Mouse (Mus musculus) midbrain, embryonic 16.5 days (tissue): ENCODE results near the gene Ceacam2. TPM values are rescaled to one million over a fixed set of nuclear protein-coding genes. Genes with fewer than 3 reads are reported as not detected.
A peak's percentile ranks its signal among the peaks of the same experiment; 100 is the strongest.
"Not testable (repeated sequence)": the region's sequence is repeated elsewhere in the genome, so short reads cannot be mapped to it uniquely, and the experiment has no call there.

ENCODE experiments used
- ATAC-seq: fragments of 200-750 bp; cut with Nextera tagmentation; 2 replicates; pipeline ENCODE4 v1.8.0; 2017; ENCODE audit warnings: moderate TSS enrichment
- H3K27ac ChIP-seq: fragments of 300-500 bp; sonication (generic); 2 replicates; pipeline ENCODE4 v1.5.1; 2014; ENCODE audit warnings: mild to moderate bottlenecking, low read length, mixed read lengths
- H3K27me3 ChIP-seq: fragments of 300-500 bp; sonication (generic); 2 replicates; pipeline ENCODE4 v1.6.1; 2014; ENCODE audit warnings: low read depth, low read length, mixed read lengths; ENCODE audit not compliant: control insufficient read depth, insufficient read depth
- H3K36me3 ChIP-seq: fragments of 300-500 bp; sonication (generic); 2 replicates; pipeline ENCODE4 v1.6.1; 2014; ENCODE audit warnings: mild to moderate bottlenecking, low read length, moderate library complexity, mixed read lengths; ENCODE audit not compliant: control insufficient read depth, insufficient read depth
- H3K4me1 ChIP-seq: fragments of 300-500 bp; sonication (generic); 2 replicates; pipeline ENCODE4 v1.6.1; 2014; ENCODE audit warnings: mild to moderate bottlenecking, low read length, mixed read lengths; ENCODE audit not compliant: control insufficient read depth, insufficient read depth
- H3K4me2 ChIP-seq: fragments of 300-500 bp; sonication (generic); 2 replicates; pipeline ENCODE4 v1.6.1; 2014; ENCODE audit warnings: mild to moderate bottlenecking, low read length, mixed read lengths
- H3K4me3 ChIP-seq: fragments of 300-500 bp; sonication (generic); 2 replicates; pipeline ENCODE4 v1.5.1; 2014; ENCODE audit warnings: low read depth, mild to moderate bottlenecking, low read length, moderate library complexity, mixed read lengths
- H3K9ac ChIP-seq: fragments of 300-500 bp; sonication (generic); 2 replicates; pipeline ENCODE4 v1.6.1; 2014; ENCODE audit warnings: low read depth, low read length, mixed read lengths
- H3K9me3 ChIP-seq: fragments of 300-500 bp; sonication (generic); replicated peaks from 2 replicates; pipeline ENCODE4 v1.6.1; 2014; ENCODE audit warnings: mild to moderate bottlenecking, low read length, mixed read lengths; ENCODE audit not compliant: control insufficient read depth, poor library complexity, severe bottlenecking
- WGBS: fragments of 180-500 bp; shearing (Covaris S2); extraction: QIAGEN DNeasy Blood & Tissue Kit; methylation state at CpG from one replicate; pipeline ENCODE4 v1.1.7; 2014; 5-methylcytosine and 5-hydroxymethylcytosine counted together
- polyA plus RNA-seq: library from polyadenylated mRNA; unstranded; fragments of >200 nt; fragmentation: Nextera tagmentation; extraction: Ambion mirVana; gene quantifications from 2 replicates; pipeline ENCODE4 v1.2.1, GENCODE M21; 2015

Ceacam2 gene
- polyA plus RNA-seq, 1 experiment from 2014 or later: not detected

- H3K9ac ChIP-seq, H3K27me3 ChIP-seq, H3K36me3 ChIP-seq, H3K9me3 ChIP-seq, H3K4me2 ChIP-seq, H3K4me3 ChIP-seq, ATAC-seq, H3K4me1 ChIP-seq, H3K27ac ChIP-seq: not testable (repeated sequence)
- 82% methylated on average over 5 of the region's 5 CpGs for WGBS
These were observed 34.1 kb upstream of the Ceacam2 start for GRCm38 (mm10) chr7:25573806-25574205.

DNA sequence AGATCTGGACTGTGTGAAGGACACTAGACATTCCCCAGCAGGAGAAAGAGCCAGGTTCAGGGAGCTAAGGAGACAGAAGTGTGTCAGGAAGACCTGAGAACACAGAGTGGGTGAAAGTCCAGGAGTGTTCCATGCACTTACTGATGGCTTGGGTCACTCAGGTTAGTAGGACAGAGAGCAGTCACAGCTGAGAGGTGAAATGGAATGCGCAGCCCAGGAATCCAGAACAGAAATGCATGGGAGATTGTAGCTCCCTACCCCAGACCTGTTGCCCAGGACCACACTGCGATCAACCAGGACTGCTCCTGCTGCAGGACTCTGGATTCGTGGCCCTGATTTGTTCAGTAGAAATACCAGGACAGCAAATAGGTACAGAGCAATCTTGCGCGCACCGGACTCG, 29.1 kb upstream of the Ceacam2 start:
- no peak overlapping the region for H3K27ac ChIP-seq
- no peaks in the 10 kb centered on the region for H3K36me3 ChIP-seq
- H3K4me2 ChIP-seq: no peak overlapping the region
- no peaks in the 10 kb centered on the region for H3K27me3 ChIP-seq
- H3K9me3 ChIP-seq: no peaks in the 10 kb centered on the region
- H3K9ac ChIP-seq: no peak overlapping the region
- H3K4me3 ChIP-seq: no peak overlapping the region
- no peak for ATAC-seq
- no peaks in the 10 kb centered on the region for H3K4me1 ChIP-seq
- WGBS: 99% methylated on average over 7 of the region's 7 CpGs

DNA sequence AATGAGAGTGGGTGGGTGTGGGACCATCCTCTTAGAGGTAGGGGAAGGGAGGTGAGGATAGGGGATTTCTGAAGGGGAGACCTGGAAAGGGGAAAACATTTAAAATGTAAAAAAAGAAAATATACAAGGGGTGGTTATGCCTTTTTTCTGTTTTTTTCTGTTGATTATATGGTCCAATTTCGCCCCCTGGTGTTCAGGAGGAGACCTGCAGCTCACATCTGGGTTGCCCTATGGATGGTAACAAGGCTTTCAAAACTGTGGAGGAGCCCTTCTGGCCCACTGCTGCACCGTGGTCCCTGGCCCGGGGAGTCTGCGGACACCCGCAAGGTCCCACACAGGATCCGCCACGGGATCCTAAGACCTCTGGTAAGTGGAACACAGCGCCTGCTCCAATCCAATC, 1.8 kb upstream of the Ceacam2 start:
- H3K27me3 ChIP-seq, ATAC-seq, H3K36me3 ChIP-seq, H3K9me3 ChIP-seq, H3K4me3 ChIP-seq, H3K27ac ChIP-seq, H3K4me1 ChIP-seq, H3K4me2 ChIP-seq, H3K9ac ChIP-seq: not testable (repeated sequence)
- 79% methylated on average over 8 of the region's 8 CpGs for WGBS

- H3K36me3 ChIP-seq, H3K27me3 ChIP-seq, H3K9me3 ChIP-seq, ATAC-seq, H3K4me1 ChIP-seq, H3K9ac ChIP-seq, H3K4me3 ChIP-seq, H3K4me2 ChIP-seq, H3K27ac ChIP-seq: not testable (repeated sequence)
- WGBS: no CpG with 5 or more reads among the region's 1 CpGs
These were observed 297 bp upstream of the Ceacam2 start for GRCm38 (mm10) chr7:25539954-25540353.

DNA sequence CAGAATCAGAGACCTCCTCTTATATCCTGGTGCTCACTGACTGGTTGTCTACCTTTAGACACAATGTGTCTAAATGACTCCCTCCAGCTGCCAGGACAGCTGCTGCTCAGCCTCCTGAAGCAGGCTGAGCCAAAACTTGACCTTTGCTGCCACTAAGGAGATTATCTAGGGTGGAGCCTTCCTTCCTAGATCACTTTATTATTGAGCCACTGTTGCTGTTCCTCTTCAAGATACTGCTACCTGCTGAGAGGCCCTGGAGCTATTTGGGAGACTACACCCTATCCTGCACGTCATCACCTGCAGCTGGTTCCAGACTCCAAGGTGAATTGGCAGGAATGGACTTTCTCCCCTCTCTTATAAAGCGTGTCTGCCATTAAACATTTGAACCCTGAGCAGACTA, 8.8 kb downstream of the Ceacam2 start:
- H3K36me3 ChIP-seq: no peaks in the 10 kb centered on the region
- no peak overlapping the region for H3K4me2 ChIP-seq
- no peak for ATAC-seq
- 71% methylated on average over 2 of the region's 2 CpGs for WGBS
- no peak overlapping the region for H3K27ac ChIP-seq
- H3K27me3 ChIP-seq: no peaks in the 10 kb centered on the region
- H3K4me1 ChIP-seq: no peaks in the 10 kb centered on the region
- H3K9me3 ChIP-seq: no peaks in the 10 kb centered on the region
- H3K4me3 ChIP-seq: no peak overlapping the region
- no peak overlapping the region for H3K9ac ChIP-seq

DNA sequence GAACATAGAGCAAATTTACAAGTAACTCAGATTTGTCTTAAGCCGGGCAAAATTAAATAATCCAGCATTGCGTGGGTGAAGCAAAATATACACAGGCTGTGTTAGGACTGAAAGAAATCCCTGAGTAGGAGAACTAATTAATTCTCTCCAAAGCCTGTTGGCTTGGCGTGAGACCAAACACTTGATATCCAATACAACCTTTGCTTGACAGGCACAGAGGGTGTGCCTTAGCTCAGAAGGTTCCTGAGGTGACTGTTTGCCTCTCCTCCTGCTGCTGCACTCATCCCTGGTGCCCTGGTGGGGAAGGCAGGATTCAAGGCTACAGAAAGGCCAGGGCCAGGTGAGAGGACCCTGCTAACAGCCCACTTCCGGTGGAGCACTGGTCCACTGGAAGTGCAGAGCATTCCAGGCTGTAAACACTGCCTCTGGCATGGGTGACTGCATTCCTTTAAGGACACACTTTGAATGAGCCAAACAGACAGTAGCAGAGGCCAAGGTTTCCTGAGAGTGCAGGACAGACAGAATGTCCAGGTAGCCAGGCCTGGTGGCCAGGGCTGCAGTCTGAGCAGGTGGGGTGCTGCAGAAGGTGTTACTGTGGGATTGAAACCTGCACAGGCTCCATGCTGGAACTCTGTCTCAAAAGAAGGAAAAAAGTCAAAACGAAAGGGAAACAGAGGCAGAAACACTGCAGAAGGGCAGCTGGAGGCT, 23.4 kb downstream of the Ceacam2 start:
- not testable (repeated sequence) for H3K36me3 ChIP-seq, H3K27me3 ChIP-seq, H3K9me3 ChIP-seq, H3K27ac ChIP-seq, H3K4me3 ChIP-seq, H3K4me2 ChIP-seq, H3K4me1 ChIP-seq, H3K9ac ChIP-seq
- 0 out of 2 replicates have a peak, but pooled peaks have one; percentile 60 for ATAC-seq
- WGBS: 66% methylated on average over 2 of the region's 5 CpGs

DNA sequence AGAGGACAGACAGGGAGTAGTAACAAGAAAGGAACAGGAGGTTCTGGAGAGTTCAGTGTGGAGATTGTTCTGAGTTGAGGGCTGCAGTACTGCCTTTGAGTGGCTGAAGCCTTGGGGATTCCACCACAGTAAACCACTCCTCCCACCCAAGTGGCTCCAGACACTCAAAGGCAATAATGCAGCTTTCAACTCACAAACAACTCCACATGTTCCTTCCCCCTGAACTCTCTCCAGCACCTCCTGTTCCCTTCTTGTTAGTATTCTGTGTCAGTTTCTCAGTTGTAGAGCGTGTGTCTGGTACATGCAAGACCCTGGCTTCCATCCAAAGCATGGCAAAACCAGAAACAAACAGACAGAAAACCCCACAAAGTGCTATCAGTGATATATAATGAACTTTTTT, 24.0 kb downstream of the Ceacam2 start:
- H3K9me3 ChIP-seq, H3K27ac ChIP-seq, H3K27me3 ChIP-seq, H3K9ac ChIP-seq, H3K4me1 ChIP-seq, H3K4me3 ChIP-seq, H3K36me3 ChIP-seq, H3K4me2 ChIP-seq: not testable (repeated sequence)
- peak; percentile 70 for ATAC-seq
- WGBS: 36% methylated on average over 1 of the region's 1 CpGs

DNA sequence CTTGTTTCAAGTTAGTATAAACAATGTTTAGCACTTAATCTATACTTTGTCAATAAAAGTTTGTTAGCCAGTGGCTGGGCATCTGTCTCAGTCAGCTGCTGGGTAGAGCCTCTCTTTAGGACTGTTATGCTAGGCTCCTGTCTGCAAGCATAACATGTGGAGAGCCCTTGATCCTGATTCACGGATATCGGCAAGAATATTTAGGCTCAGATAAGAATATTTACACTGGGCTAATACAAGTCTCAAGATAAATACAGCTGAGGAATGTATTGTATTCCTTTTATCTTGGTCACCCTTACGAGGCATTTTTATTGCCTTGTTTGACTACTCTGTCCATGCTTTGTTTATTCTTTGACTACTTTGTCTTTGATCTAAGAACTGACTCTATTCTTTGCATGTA, 29.7 kb downstream of the Ceacam2 start:
- H3K9me3 ChIP-seq: no peaks in the 10 kb centered on the region
- no peaks in the 10 kb centered on the region for H3K27me3 ChIP-seq
- WGBS: 67% methylated on average over 3 of the region's 3 CpGs
- no peak overlapping the region for H3K4me2 ChIP-seq
- no peak overlapping the region for H3K27ac ChIP-seq
- no peaks in the 10 kb centered on the region for H3K4me1 ChIP-seq
- no peak overlapping the region for H3K9ac ChIP-seq
- H3K4me3 ChIP-seq: no peak overlapping the region
- H3K36me3 ChIP-seq: no peaks in the 10 kb centered on the region
- ATAC-seq: no peak

DNA sequence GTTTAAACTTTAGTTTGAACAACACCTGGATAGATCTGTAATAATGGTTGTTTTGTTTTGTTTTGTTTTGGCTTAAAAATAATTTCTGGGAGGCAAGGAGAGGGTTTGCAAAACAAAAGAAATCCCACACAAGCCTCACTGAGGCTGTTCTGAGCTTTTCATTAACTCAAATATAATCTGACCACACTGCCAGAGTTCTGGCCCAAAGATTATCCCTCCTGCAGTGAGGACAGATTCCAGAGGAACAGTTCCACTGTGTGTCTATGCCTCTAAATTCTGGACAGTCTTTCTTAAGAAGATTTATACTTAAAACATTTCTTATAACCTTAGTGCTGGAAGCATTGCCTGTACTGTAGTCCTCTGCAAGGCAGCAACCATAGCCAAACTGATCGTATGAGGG, 45.0 kb downstream of the Ceacam2 start:
- Histone ChIP-seq H3K27ac (no peak overlapping the region), H3K27me3 (no peaks in the 10 kb centered on the region), H3K4me2 (no peak overlapping the region), H3K36me3 (no peaks in the 10 kb centered on the region), H3K4me1 (no peaks in the 10 kb centered on the region), H3K4me3 (no peak overlapping the region), H3K9ac (no peak overlapping the region), H3K9me3 (no peaks in the 10 kb centered on the region)
- 94% methylated on average over 1 of the region's 1 CpGs for WGBS
- ATAC-seq: no peak
